Mouse (Mus musculus) CH12.LX (cell line): ENCODE results near the gene Crtc3.

Experiments
- BHLHE40 ChIP-seq: IDR thresholded peaks from 2 replicates; pipeline ENCODE4 v1.6.1; 2011; ENCODE audit warnings: mild to moderate bottlenecking, low read depth, low read length, improper control_type of control experiment
- CTCF ChIP-seq, 2 experiments: IDR thresholded peaks in 1 of 2; conservative IDR thresholded peaks in 1 of 2; 2 replicates each; pipeline ENCODE4 v1.5.1; 2011 to 2012; ENCODE audit warnings: low read depth in 2 of 2, low read length in 2 of 2, improper control_type of control experiment in 1 of 2, inconsistent platforms in 1 of 2, mild to moderate bottlenecking in 1 of 2, moderate library complexity in 1 of 2
- EP300 ChIP-seq: IDR thresholded peaks from 2 replicates; pipeline ENCODE4 v1.6.1; 2011; ENCODE audit warnings: low read length, improper control_type of control experiment
- NRF1 ChIP-seq: IDR thresholded peaks from 2 replicates; pipeline ENCODE4 v1.6.1; 2014; ENCODE audit warnings: low read depth, mild to moderate bottlenecking, inconsistent platforms, low read length, improper control_type of control experiment, moderate library complexity
- POLR2A ChIP-seq: IDR thresholded peaks from 2 replicates; pipeline ENCODE4 v1.6.1; 2011; ENCODE audit warnings: low read depth, mild to moderate bottlenecking, improper control_type of control experiment, low read length
- TCF12 ChIP-seq: IDR thresholded peaks from 2 replicates; pipeline ENCODE4 v1.6.1; 2014; ENCODE audit warnings: low read depth, mild to moderate bottlenecking, inconsistent platforms, low read length, improper control_type of control experiment

GRCm38 (mm10) chr7:80670889-80671288, 17.8 kb downstream of the Crtc3 start:
- TF ChIP-seq EP300 (no peak), BHLHE40 (no peak), NRF1 (no peak), CTCF (conservative IDR thresholded peaks at IDR 0.05 in 1 of 2, IDR thresholded peaks at IDR 0.05 in 1 of 2; ENCODE audit: low read depth in 2 of 2, low read length in 2 of 2) (no peak), POLR2A (no peak), TCF12 (no peak)
